Mouse (Mus musculus): ENCODE results near the gene Otud6a. TPM values are rescaled to one million over a fixed set of nuclear protein-coding genes. Genes with fewer than 3 reads are reported as not detected.

Otud6a gene
- polyA plus RNA-seq (2014; fragmentation: Nextera tagmentation; extraction: Ambion mirVana): not detected in 2 replicates

DNA sequence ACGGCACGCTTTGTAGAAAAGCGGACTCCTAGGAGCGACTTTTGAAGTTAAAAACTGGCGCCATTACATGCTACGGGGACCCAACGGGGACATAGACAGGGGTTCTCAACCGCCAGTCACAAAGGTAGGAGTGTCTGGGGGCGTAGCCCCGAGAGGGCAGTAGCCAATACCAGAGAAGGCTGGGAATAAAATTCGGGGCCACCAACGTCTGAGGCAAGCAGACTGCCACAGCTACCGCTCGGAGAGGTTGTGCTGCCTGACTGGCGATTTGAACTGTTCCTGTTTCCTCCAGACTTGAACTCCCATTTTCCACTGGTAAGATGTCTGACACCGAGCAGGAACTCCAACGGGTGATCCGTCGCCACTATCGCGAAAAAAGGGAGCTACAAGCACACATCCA lies at the start of gene Otud6a:
TSS of gene Otud6a (plus strand) at position 321 of the 400 bp plus-strand sequence.
- Histone ChIP-seq H3K27me3 (ENCODE audit: control insufficient read depth, insufficient read depth, low read length) (no peaks in the 10 kb centered on the region), H3K4me1 (ENCODE audit: control insufficient read depth, insufficient read depth, low read length) (no peaks in the 10 kb centered on the region), H3K36me3 (ENCODE audit: control insufficient read depth, insufficient read depth, low read length) (no peaks in the 10 kb centered on the region), H3K4me2 (ENCODE audit: low read length) (no peak within 1 kb of the TSS), H3K9ac (replicated peaks; ENCODE audit: low read length) (no peak within 1 kb of the TSS), H3K27ac (replicated peaks; ENCODE audit: low read depth, low read length) (no peak within 1 kb of the TSS), H3K9me3 (ENCODE audit: control insufficient read depth, low read length) (no peaks in the 10 kb centered on the region), H3K4me3 (replicated peaks; ENCODE audit: low read depth, low read length) (no peak within 1 kb of the TSS)
- no peak for DNase-seq
- 91% methylated on average over 21 of the region's 21 CpGs for WGBS
- no peak for ATAC-seq (ENCODE audit: low FRiP score, low TSS enrichment)

DNA sequence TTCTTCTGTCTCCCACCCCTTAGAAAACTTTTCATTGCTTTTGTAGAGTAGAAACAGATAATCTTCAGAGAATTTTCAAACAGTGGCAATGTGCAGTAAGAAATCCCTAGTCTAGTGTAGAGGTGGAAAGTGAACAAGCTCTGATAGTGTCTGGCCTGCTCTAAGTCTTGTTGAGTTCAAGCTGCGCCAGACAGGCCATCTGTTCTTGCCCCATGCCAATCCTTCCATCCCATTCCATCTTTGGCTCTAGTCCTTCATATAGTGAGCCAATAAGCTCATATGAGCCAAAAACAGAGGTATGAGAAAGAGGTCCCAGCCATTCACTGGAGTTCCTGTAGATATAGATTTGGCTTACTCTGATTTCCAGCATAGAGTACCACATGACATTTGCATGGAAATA lies 38.9 kb upstream of the Otud6a start:
- ATAC-seq (ENCODE audit: low FRiP score, low TSS enrichment) (no peak), DNase-seq (no peak)
- Histone ChIP-seq H3K27me3 (ENCODE audit: control insufficient read depth, insufficient read depth, low read length) (no peaks in the 10 kb centered on the region), H3K27ac (replicated peaks; ENCODE audit: low read depth, low read length) (no peak overlapping the region), H3K9me3 (ENCODE audit: control insufficient read depth, low read length) (no peaks in the 10 kb centered on the region), H3K4me1 (ENCODE audit: control insufficient read depth, insufficient read depth, low read length) (no peaks in the 10 kb centered on the region), H3K4me3 (replicated peaks; ENCODE audit: low read depth, low read length) (no peak overlapping the region), H3K36me3 (ENCODE audit: control insufficient read depth, insufficient read depth, low read length) (no peaks in the 10 kb centered on the region), H3K9ac (replicated peaks; ENCODE audit: low read length) (no peak overlapping the region), H3K4me2 (ENCODE audit: low read length) (no peak overlapping the region)
- 88% methylated on average over 1 of the region's 1 CpGs for WGBS

GRCm38 (mm10) chrX:100392304-100392703 lies 36.5 kb upstream of the Otud6a start:
- ATAC-seq (ENCODE audit: low FRiP score, low TSS enrichment): no peak
- Histone ChIP-seq H3K9ac (replicated peaks; ENCODE audit: low read length) (no peak overlapping the region), H3K36me3 (ENCODE audit: control insufficient read depth, insufficient read depth, low read length) (no peaks in the 10 kb centered on the region), H3K27ac (replicated peaks; ENCODE audit: low read depth, low read length) (no peak overlapping the region), H3K9me3 (ENCODE audit: control insufficient read depth, low read length) (no peaks in the 10 kb centered on the region), H3K4me1 (ENCODE audit: control insufficient read depth, insufficient read depth, low read length) (no peaks in the 10 kb centered on the region), H3K27me3 (ENCODE audit: control insufficient read depth, insufficient read depth, low read length) (no peaks in the 10 kb centered on the region), H3K4me3 (replicated peaks; ENCODE audit: low read depth, low read length) (no peak overlapping the region), H3K4me2 (ENCODE audit: low read length) (no peak overlapping the region)
- peak; percentile 57 for DNase-seq
- WGBS: 27% methylated on average over 6 of the region's 6 CpGs

- ATAC-seq (ENCODE audit: low FRiP score, low TSS enrichment) (no peak), DNase-seq (peak; percentile 26)
- Histone ChIP-seq H3K4me1 (ENCODE audit: control insufficient read depth, insufficient read depth, low read length) (no peaks in the 10 kb centered on the region), H3K4me3 (replicated peaks; ENCODE audit: low read depth, low read length) (no peak overlapping the region), H3K36me3 (ENCODE audit: control insufficient read depth, insufficient read depth, low read length) (no peaks in the 10 kb centered on the region), H3K9ac (replicated peaks; ENCODE audit: low read length) (no peak overlapping the region), H3K27ac (replicated peaks; ENCODE audit: low read depth, low read length) (no peak overlapping the region), H3K4me2 (ENCODE audit: low read length) (no peak overlapping the region), H3K27me3 (ENCODE audit: control insufficient read depth, insufficient read depth, low read length) (no peaks in the 10 kb centered on the region), H3K9me3 (ENCODE audit: control insufficient read depth, low read length) (no peaks in the 10 kb centered on the region)
- WGBS: 63% methylated on average over 7 of the region's 7 CpGs
Observed at GRCm38 (mm10) chrX:100394223-100394861, 34.5 kb upstream of the Otud6a start.

DNA sequence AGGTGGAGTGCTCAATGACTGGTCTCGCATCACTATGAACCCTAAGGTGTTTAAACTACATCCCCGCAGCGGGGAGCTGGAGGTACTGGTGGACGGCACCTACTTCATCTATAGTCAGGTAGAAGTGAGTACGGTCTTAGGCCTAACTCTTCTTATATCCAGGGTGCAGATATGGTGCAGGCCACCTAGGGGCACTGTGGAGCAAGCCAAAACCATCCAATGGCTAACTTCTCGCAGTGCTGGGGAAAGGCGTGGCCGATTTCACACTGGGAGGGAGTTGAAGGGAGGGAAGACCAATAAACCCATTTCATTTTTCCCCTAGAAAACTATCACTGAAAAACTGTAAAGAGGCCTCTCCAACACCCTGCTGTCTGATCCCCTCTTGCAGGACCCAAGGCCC lies 33.8 kb upstream of the Otud6a start:
- Histone ChIP-seq H3K27me3 (ENCODE audit: control insufficient read depth, insufficient read depth, low read length) (no peaks in the 10 kb centered on the region), H3K4me1 (ENCODE audit: control insufficient read depth, insufficient read depth, low read length) (no peaks in the 10 kb centered on the region), H3K27ac (replicated peaks; ENCODE audit: low read depth, low read length) (no peak overlapping the region), H3K4me2 (ENCODE audit: low read length) (no peak overlapping the region), H3K36me3 (ENCODE audit: control insufficient read depth, insufficient read depth, low read length) (no peaks in the 10 kb centered on the region), H3K9ac (replicated peaks; ENCODE audit: low read length) (no peak overlapping the region), H3K9me3 (ENCODE audit: control insufficient read depth, low read length) (no peaks in the 10 kb centered on the region), H3K4me3 (replicated peaks; ENCODE audit: low read depth, low read length) (no peak overlapping the region)
- no peak for ATAC-seq (ENCODE audit: low FRiP score, low TSS enrichment)
- WGBS: 80% methylated on average over 8 of the region's 8 CpGs
- no peak for DNase-seq

DNA sequence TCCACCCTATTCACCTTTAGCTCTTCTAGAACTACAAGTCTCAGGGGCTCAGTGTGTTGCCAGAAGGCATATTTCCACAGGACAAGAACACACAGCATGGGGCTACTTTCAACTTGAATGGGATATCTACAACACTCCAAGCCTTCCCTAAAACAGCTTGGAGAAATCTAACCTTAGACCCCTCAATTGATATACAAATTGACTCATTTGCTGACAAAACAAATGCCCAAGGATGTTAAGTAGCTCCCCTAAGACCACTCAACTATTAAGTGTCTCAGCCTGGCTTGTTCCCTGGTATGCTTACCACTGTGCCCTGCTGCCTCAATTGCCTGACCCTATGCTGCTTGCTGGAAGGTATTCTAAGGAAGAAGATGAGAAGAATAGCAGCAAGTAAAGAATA lies 27.9 kb upstream of the Otud6a start:
- no peaks in the 10 kb centered on the region for H3K9me3 ChIP-seq (ENCODE audit: control insufficient read depth, low read length)
- H3K27ac ChIP-seq (replicated peaks; ENCODE audit: low read depth, low read length): no peak overlapping the region
- no peaks in the 10 kb centered on the region for H3K4me1 ChIP-seq (ENCODE audit: control insufficient read depth, insufficient read depth, low read length)
- H3K4me2 ChIP-seq (ENCODE audit: low read length): no peak overlapping the region
- no peak overlapping the region for H3K9ac ChIP-seq (replicated peaks; ENCODE audit: low read length)
- no peaks in the 10 kb centered on the region for H3K27me3 ChIP-seq (ENCODE audit: control insufficient read depth, insufficient read depth, low read length)
- DNase-seq: no peak
- ATAC-seq (ENCODE audit: low FRiP score, low TSS enrichment): no peak
- no peak overlapping the region for H3K4me3 ChIP-seq (replicated peaks; ENCODE audit: low read depth, low read length)
- H3K36me3 ChIP-seq (ENCODE audit: control insufficient read depth, insufficient read depth, low read length): no peaks in the 10 kb centered on the region

- WGBS: 85% methylated on average over 5 of the region's 5 CpGs
- no peak for ATAC-seq (ENCODE audit: low FRiP score, low TSS enrichment)
- H3K4me3 ChIP-seq (replicated peaks; ENCODE audit: low read depth, low read length): no peak overlapping the region
- no peaks in the 10 kb centered on the region for H3K36me3 ChIP-seq (ENCODE audit: control insufficient read depth, insufficient read depth, low read length)
- H3K27me3 ChIP-seq (ENCODE audit: control insufficient read depth, insufficient read depth, low read length): no peaks in the 10 kb centered on the region
- H3K27ac ChIP-seq (replicated peaks; ENCODE audit: low read depth, low read length): no peak overlapping the region
- no peak overlapping the region for H3K9ac ChIP-seq (replicated peaks; ENCODE audit: low read length)
- H3K4me1 ChIP-seq (ENCODE audit: control insufficient read depth, insufficient read depth, low read length): no peaks in the 10 kb centered on the region
- no peaks in the 10 kb centered on the region for H3K9me3 ChIP-seq (ENCODE audit: control insufficient read depth, low read length)
- H3K4me2 ChIP-seq (ENCODE audit: low read length): no peak overlapping the region
- DNase-seq: no peak
Observed at GRCm38 (mm10) chrX:100401657-100402056, 27.2 kb upstream of the Otud6a start.

DNA sequence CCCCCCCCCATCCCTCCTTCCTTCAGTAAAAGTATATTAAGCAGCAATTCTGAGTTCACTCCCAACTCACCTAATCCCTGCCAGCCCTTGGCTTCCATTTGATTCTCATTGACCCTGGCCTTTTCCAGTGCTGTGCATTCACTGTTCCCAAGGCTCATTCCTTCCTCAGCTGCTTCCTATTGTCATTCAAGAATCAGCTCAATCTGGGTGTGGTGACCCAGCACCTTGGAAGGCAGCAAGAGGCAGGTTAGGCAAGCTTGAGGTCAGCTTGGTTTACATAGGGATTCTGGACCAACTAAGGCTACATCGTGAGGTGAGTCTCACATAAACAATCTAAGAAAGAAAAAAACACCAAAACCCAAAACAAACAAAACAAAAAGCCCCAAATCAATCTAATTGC lies 19.6 kb upstream of the Otud6a start:
- DNase-seq (no peak), ATAC-seq (ENCODE audit: low FRiP score, low TSS enrichment) (no peak)
- 73% methylated on average over 1 of the region's 1 CpGs for WGBS
- no peaks in the 10 kb centered on the region for H3K27me3 ChIP-seq (ENCODE audit: control insufficient read depth, insufficient read depth, low read length)
- no peaks in the 10 kb centered on the region for H3K4me1 ChIP-seq (ENCODE audit: control insufficient read depth, insufficient read depth, low read length)
- H3K9ac ChIP-seq (replicated peaks; ENCODE audit: low read length): no peak overlapping the region
- no peak overlapping the region for H3K4me3 ChIP-seq (replicated peaks; ENCODE audit: low read depth, low read length)
- H3K27ac ChIP-seq (replicated peaks; ENCODE audit: low read depth, low read length): no peak overlapping the region
- H3K4me2 ChIP-seq (ENCODE audit: low read length): no peak overlapping the region
- H3K9me3 ChIP-seq (ENCODE audit: control insufficient read depth, low read length): no peaks in the 10 kb centered on the region
- no peaks in the 10 kb centered on the region for H3K36me3 ChIP-seq (ENCODE audit: control insufficient read depth, insufficient read depth, low read length)

GRCm38 (mm10) chrX:100432311-100432710 lies 3.5 kb downstream of the Otud6a start:
- ATAC-seq (ENCODE audit: low FRiP score, low TSS enrichment) (no peak), DNase-seq (no peak)
- Histone ChIP-seq H3K27ac (replicated peaks; ENCODE audit: low read depth, low read length) (no peak overlapping the region), H3K36me3 (ENCODE audit: control insufficient read depth, insufficient read depth, low read length) (no peaks in the 10 kb centered on the region), H3K4me2 (ENCODE audit: low read length) (no peak overlapping the region), H3K4me3 (replicated peaks; ENCODE audit: low read depth, low read length) (no peak overlapping the region), H3K9ac (replicated peaks; ENCODE audit: low read length) (no peak overlapping the region), H3K4me1 (ENCODE audit: control insufficient read depth, insufficient read depth, low read length) (no peaks in the 10 kb centered on the region), H3K27me3 (ENCODE audit: control insufficient read depth, insufficient read depth, low read length) (no peaks in the 10 kb centered on the region), H3K9me3 (ENCODE audit: control insufficient read depth, low read length) (no peaks in the 10 kb centered on the region)
- WGBS: 77% methylated on average over 3 of the region's 3 CpGs
